Mouse (Mus musculus): ENCODE data around the gene Mum1.

DNA sequence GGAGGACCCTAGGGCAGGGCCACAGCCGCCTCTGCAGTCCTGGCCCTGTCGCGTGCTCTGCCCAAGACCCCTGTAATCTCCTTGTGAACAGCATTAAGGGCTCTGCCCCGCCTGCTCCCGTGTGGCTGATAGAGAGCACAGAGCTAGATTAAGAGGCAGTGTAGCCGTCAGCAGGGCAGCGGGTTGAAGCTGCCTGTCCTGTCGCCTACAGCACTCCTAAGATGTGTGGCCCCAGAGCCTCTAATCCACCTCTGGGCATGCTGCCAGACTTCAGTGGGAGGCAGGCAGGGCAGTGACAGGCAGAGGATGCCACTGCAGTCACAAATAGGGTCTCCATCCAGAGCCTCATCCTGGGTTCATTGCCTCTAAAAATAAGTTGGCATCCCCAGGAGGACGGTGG, 15.9 kb downstream of the Mum1 start:
- TF ChIP-seq CTCF (conservative IDR thresholded peaks at IDR 0.05; ENCODE audit: low read length) (no peak), POU5F1 (IDR thresholded peaks at IDR 0.05; ENCODE audit: borderline replicate concordance, low read length) (no peak), NANOG (IDR thresholded peaks at IDR 0.05; ENCODE audit: borderline replicate concordance, low read length) (no peak)
